Mouse (Mus musculus) myocyte (in vitro differentiated cells): ENCODE results near the gene Hps1.

Experiments
- CEBPB ChIP-seq: IDR thresholded peaks from 2 replicates; pipeline ENCODE4 v1.6.1; 2011; ENCODE audit warnings: mild to moderate bottlenecking, moderate library complexity; ENCODE audit not compliant: poor library complexity, insufficient read depth, severe bottlenecking
- E2F4 ChIP-seq: IDR thresholded peaks from one replicate; pipeline ENCODE4 v1.6.1; 2011; ENCODE audit warnings: mild to moderate bottlenecking, control low read depth, moderate library complexity; ENCODE audit not compliant: insufficient read depth
- MAX ChIP-seq: IDR thresholded peaks from one replicate; pipeline ENCODE4 v1.6.1; 2011; ENCODE audit warnings: low read depth, mild to moderate bottlenecking, control low read depth
- POLR2A ChIP-seq: IDR thresholded peaks from one replicate; pipeline ENCODE4 v1.6.1; 2011; ENCODE audit warnings: low read depth, mild to moderate bottlenecking, control low read depth, moderate library complexity; ENCODE audit not compliant: insufficient read length
- POLR2AphosphoS2 ChIP-seq: IDR thresholded peaks from one replicate; pipeline ENCODE4 v1.6.1; 2011; ENCODE audit warnings: low read depth, control low read depth; ENCODE audit not compliant: insufficient read length
- REST ChIP-seq: IDR thresholded peaks from one replicate; pipeline ENCODE4 v1.6.1; 2011; ENCODE audit warnings: mild to moderate bottlenecking, control low read depth, moderate library complexity; ENCODE audit not compliant: insufficient read depth, insufficient read length
- SRF ChIP-seq: IDR thresholded peaks from one replicate; pipeline ENCODE4 v1.6.1; 2011; ENCODE audit warnings: low read depth; ENCODE audit not compliant: control insufficient read depth, insufficient read length
- TCF12 ChIP-seq: IDR thresholded peaks from one replicate; pipeline ENCODE4 v1.6.1; 2011; ENCODE audit warnings: mild to moderate bottlenecking, control low read depth; ENCODE audit not compliant: poor library complexity, insufficient read depth, severe bottlenecking
- USF1 ChIP-seq: IDR thresholded peaks from one replicate; pipeline ENCODE4 v1.6.1; 2011; ENCODE audit warnings: low read depth, mild to moderate bottlenecking, control low read depth, moderate library complexity

DNA sequence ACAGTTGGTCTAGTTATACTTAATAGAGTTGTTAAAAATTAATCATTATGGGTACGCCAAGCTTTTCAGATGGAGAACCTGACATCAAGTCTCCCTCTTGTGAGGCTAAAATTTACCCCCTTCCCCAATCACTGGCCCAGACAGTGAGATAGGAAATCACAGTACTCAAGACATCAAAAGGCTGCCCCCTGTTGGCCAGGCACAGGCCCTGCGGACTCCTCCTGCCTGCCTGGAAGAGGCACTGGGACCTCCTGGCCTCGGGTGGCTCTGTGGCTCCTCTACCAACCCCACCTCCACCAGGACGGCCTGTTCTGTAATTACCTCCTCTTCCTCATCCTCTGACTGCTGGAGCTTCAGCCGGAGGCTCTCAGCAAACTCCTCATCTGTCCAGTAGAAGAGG is 2.0 kb downstream of the Hps1 start:
- no peak for TF ChIP-seq MAX
- TF ChIP-seq POLR2A, result no peak
- TF ChIP-seq TCF12, result no peak
- TF ChIP-seq USF1, result no peak
- no peak for TF ChIP-seq SRF
- TF ChIP-seq POLR2AphosphoS2, result no peak
- no peak for TF ChIP-seq CEBPB
- no peak for TF ChIP-seq REST
- TF ChIP-seq E2F4, result no peak
